Mouse (Mus musculus) small intestine, adult 2 months (tissue): Measurements from ENCODE around the gene R3hdml.

Experiments
- CTCF ChIP-seq: fragments of 200-500 bp; IDR thresholded peaks from 2 replicates; pipeline ENCODE4 v1.5.1; 2012; ENCODE audit warnings: low read depth, mild to moderate bottlenecking, control low read depth, inconsistent platforms, low read length, moderate library complexity, mixed read lengths; ENCODE audit not compliant: insufficient replicate concordance, insufficient read length; ENCODE audit errors: extremely low read depth
- POLR2A ChIP-seq: fragments of 200-500 bp; IDR thresholded peaks from 2 replicates; pipeline ENCODE4 v1.6.1; 2012; ENCODE audit warnings: low read depth, mild to moderate bottlenecking, control low read depth, inconsistent platforms, low read length, moderate library complexity

GRCm38 (mm10) chr2:163506300-163507004, 14.3 kb downstream of the R3hdml start, which contains the start of gene Hnf4a:
- TF ChIP-seq POLR2A (peak; percentile 52), CTCF (no peak)
